Mouse (Mus musculus) liver, embryonic 14.5 days (tissue): ENCODE results near the gene Gpr34.

ENCODE experiments used
- CTCF ChIP-seq: IDR thresholded peaks from 2 replicates; pipeline ENCODE4 v1.5.1; 2016; ENCODE audit warnings: antibody characterized with exemption, low read depth, control low read depth
- EP300 ChIP-seq: IDR thresholded peaks from 2 replicates; pipeline ENCODE4 v1.6.1; 2016; ENCODE audit warnings: antibody characterized with exemption, low read depth

DNA sequence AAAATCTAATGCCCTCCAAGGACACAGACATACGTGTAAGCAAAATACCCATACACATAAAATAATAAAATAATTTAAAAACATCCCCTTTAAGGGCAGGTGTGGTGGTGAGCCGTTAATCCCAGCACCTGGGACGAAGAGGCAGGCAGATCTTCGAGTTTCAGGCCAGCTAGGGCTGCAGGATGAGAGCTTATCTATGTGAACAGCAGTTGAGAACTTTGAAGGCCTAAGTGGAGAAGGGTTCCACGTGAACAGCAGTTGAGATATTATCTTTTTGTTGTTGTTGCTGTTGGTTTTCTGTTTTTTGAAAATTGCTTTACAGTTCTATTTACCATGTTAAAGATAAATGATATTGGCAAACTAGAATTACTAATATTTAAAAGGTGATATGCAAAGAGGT, 37.0 kb downstream of the Gpr34 start:
- no peak for TF ChIP-seq CTCF
- TF ChIP-seq EP300 = peak; percentile 79
